Mouse (Mus musculus): ENCODE results near the gene Vax2.

Gene Vax2

GRCm38 (mm10) chr6:83711067-83711675 lies at the start of gene Vax2:
Vax2 (plus strand) TSS chr6:83711264.
- peak; percentile 96 for DNase-seq

DNA sequence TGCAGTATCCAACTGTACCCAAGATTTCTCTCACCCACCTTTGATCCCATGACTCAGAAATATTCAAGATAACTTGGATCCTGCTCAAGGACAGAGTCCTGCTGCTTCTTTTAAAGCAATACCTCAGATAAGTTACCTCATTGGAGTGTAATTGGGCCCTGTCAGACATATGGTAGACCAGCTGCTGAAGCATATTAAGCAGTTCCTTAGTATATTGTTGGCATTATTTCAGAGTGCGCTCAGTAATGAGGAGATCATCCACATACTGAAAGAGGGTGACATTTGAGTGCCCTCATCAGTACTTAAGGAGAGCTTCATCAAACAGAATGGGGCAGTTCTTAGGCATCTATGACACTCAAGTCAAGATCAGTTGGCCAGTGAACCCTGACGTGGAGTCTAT lies 46.1 kb upstream of the Vax2 start:
- no peak for DNase-seq

GRCm38 (mm10) chr6:83673395-83673794 lies 37.7 kb upstream of the Vax2 start:
- no peak for DNase-seq

DNA sequence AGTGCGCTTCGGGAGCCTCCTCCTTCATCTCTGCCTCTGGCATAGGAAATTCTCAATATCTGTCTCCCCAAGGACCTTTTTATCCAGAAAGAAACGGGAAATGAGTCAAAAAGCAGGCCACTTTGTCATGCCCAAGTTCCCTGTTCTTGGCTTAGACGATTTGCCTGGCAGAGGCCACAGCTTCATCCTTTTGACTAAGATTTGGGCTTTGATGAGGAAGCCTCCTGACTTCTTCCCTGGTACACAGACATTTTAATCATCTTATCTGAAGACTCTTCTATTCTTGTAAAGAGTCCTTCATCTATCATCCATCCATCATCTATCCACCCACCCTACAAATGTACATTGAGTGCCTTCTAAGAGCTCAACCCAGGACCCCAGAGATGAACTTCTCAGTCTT lies 33.3 kb upstream of the Vax2 start, which contains the start of gene Cd207:
TSS of gene Cd207 (minus strand) at position 101 of the 400 bp plus-strand sequence.
- DNase-seq = no peak

DNA sequence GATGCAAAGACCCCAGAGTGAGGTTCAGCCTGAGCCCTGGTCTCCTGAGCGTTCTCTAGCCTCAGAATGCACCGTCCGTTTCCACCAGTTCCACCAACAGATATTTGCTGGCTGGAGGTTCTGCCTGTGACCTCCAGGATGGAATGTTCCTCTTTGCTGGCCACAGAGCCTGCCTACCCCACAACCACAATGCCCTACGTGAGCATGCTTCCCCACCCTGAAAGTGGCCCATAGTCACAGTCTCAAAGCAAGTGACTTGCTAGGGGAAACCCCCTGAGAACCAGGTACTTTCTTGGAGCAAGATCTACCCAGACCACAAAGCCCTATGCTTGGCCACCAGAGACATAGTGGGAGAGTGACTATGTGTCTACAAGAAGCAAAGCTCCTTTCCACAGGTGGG lies 21.7 kb upstream of the Vax2 start:
- peak; percentile 70 for DNase-seq

GRCm38 (mm10) chr6:83690277-83690676 lies 20.8 kb upstream of the Vax2 start:
- DNase-seq = peak; percentile 92

GRCm38 (mm10) chr6:83690936-83691335 lies 20.1 kb upstream of the Vax2 start:
- peak; percentile 61 for DNase-seq

DNA sequence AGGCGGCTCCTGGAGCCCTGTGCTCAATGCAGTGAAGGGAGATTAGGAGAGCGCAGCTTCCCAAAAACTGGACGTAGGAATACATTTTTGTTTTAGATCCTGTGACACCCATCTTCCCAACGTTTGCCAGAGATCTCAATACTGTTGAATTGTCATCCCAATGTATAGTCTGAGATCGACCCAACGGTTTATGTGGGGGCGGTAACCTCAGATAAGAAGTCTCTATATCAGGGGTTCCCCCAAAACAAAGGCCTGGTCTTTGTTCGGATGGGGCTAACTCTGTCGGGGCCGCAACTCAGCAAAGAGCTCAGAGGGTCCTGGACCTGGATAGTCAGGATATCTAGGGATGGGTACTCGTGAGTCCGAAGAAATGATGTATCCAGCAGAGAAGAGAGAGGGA lies 18.1 kb upstream of the Vax2 start:
- DNase-seq = no peak

DNA sequence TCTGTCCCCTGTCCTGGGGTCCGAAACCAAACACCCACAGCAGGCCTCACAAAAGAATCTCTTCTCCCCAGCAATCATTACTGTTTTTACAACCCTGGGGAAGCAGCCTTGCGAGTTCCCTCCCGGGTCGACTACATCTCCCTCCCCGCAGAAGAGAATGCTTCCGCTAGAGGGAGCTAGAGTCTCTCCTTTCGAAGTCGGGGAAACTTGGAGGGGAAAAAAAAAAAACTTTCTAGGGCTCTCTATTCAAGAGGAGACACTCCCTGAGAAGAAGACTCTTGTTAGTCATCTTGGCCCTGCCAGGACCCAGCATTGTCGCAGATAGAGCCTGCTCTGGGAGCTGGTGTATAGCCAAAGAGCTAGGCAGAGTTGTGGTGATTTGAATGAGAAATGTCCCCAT lies 17.2 kb upstream of the Vax2 start:
- no peak for DNase-seq

- DNase-seq = no peak
These were observed 15.3 kb upstream of the Vax2 start for GRCm38 (mm10) chr6:83695731-83696130.

- no peak for DNase-seq
These were observed 14.4 kb upstream of the Vax2 start for GRCm38 (mm10) chr6:83696684-83697083.

DNA sequence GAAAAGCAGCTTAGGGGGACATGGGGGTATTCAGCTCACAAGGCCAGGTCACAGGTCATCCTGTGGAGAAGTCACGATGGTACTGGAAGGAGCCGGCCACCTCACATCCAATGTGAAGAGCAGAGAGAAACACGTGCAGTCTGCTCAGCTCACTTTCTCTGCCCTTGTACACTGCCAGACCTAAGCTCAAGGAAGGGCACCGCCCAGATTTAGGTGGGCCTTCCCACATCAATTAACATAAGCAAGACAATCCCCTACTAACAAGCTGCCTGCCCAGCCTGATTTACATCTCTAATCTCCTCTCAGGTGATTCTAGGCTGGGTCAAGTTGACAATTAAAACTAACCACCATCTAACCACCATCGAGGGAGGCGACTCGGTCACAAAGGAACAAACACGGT lies 13.1 kb upstream of the Vax2 start:
- DNase-seq = no peak

- no peak for DNase-seq
These were observed 11.1 kb upstream of the Vax2 start for GRCm38 (mm10) chr6:83699971-83700370.

- DNase-seq = no peak
These were observed 10.1 kb upstream of the Vax2 start for GRCm38 (mm10) chr6:83701001-83701400.

DNA sequence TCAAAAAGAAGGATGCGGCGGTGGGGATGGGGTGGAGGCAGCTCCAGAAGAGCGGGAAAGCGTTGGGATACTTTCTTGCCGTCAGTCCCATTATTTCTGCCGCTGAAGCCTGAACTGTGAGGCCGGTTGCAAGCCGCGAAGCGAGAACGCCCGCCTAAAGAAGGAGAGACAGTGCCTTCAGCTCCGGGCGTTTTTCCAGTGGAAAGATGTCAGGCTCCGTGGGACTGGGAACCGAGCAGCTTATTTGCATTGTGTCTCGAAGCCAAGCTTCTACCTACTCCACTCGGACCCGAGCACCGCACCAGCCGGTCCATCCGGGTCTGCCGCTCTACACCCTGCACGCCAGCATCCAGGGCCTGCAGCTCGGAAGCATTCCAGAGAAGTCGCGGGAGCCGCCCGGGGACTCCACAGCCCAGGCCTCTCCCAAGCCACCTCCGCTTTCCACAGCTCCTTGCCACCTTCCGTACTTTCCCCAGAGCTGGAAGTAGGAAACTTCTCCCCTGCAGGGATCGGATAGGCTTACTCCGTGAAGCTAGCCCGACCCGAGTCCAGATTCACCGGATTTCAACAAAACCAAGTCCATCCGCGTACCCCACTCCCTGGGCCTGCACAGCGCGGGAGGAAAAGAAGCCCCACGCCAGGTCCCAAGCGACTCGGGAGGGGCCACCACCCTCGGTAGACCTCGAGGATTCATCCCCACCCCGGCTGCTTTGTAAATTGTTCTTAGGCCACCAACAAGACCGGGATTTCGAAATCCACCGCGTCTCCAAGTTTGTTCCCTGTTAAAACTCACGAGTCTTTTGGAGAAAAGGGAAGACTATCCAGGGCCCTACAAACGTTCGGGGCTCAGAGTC lies 8.7 kb upstream of the Vax2 start:
- no peak for DNase-seq

- no peak for DNase-seq
These were observed 7.9 kb upstream of the Vax2 start for GRCm38 (mm10) chr6:83703000-83703721.

DNA sequence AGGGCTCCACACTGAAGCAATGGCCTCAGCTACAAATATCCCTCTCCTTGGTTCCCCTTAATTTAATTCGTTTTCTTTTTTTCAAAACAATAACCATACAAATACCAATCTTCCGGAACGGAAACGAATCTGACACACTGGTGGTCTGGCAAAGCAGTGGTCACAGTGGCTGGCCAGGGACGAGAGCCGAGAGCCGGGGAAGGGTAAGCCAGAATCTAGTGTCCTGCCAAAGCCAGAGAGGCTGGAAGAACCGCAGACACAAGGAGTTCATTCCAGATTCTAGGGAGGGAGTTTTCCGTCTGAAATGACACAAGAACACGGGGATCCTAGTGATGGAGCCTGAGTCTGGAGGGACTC lies 7.4 kb upstream of the Vax2 start:
- no peak for DNase-seq

GRCm38 (mm10) chr6:83704294-83704693 lies 6.8 kb upstream of the Vax2 start:
- DNase-seq = no peak

DNA sequence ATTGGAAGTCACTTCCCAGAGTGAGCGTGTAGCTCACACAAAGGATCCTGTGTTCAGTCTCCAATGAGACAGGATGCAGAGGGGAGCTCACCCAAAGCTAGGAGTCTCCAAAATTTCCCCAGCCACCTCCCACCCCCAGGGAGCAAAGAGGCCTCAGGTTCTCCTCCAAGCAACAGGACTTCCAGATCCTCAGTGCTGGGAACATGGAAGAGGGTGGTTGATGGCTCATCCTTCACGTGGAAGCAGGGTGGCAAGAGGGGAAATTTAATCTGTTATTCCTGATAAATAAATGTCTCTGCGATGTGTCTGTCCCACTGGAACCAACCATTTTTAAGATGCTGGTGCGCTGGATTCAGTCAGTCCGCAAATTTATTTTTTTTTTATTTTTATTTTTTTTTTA lies 6.4 kb upstream of the Vax2 start:
- no peak for DNase-seq

GRCm38 (mm10) chr6:83707738-83708510 lies 3.1 kb upstream of the Vax2 start:
- DNase-seq = no peak

GRCm38 (mm10) chr6:83710361-83711066 lies 550 bp upstream of the Vax2 start:
- no peak for DNase-seq

DNA sequence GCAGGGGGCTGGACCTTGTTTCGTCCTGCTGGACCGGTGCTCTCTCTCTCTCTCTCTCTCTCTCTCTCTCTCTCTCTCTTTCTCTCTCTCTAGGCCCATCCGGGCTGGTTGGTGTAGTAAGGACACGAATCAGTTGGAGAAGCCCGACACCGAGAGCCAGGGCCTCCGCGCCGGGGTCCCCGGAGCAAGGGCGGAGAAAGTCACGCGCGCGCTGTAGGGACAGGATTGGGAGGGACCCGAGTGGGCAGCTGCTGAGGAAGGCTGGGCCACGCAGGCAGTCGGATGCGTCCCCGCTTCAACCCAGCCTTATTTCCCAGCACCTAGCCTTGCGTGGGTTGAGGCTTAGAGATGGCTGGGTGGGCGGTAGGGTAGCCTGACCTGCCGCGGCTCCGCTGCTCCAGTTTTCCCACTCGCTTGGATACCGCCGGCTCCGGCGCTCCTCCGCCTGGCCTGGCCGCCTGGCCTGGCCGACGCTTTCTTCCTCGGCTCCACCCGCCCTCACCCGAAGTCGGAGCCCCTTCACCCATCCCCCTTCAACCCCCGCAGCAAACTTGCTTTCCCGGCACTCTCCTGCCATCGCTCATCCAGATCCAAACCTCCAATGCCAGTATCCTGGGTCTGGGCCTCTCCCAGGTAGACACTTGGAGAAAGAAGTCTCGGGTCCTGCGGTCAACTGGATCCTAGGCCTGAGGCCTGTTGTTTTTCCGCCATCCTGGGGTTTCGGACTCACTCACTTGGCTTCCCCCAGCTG lies 836 bp downstream of the Vax2 start:
- no peak for DNase-seq
